Mouse (Mus musculus) E14TG2a.4 (cell line): ENCODE data around the gene Tial1.

Experiments used
- CTCF ChIP-seq: conservative IDR thresholded peaks from 2 replicates; pipeline ENCODE4 v1.5.1; 2014; ENCODE audit warnings: low read length
- NANOG ChIP-seq: IDR thresholded peaks from 2 replicates; pipeline ENCODE4 v1.6.1; 2014; ENCODE audit warnings: borderline replicate concordance, low read length, mixed read lengths
- POU5F1 ChIP-seq: IDR thresholded peaks from 2 replicates; pipeline ENCODE4 v1.6.1; 2014; ENCODE audit warnings: low read length, borderline replicate concordance

DNA sequence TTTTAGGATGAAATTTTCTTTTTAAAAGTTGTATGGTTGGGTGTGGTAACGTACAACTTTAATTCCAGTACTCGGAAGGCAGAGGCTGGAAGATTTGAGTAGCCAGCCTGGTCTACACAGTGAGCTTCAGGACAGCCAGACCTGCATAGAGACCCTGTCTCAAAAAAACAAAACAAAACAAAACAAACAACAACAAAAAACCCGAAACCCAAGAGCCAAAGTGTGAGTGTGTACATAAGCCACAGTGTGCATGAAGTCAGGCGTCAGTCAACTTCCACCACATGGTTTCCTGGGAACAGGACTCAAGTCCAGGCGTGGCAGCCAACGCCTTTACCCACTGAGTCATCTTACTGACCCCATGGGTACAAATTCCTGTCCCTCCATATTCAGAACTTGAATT, 22.3 kb downstream of the Tial1 start:
- TF ChIP-seq CTCF (no peak), NANOG (no peak), POU5F1 (no peak)
